Mouse (Mus musculus) cerebellum, adult 2 months (tissue): Measurements from ENCODE around the gene Klrd1. TPM values are rescaled to one million over a fixed set of nuclear protein-coding genes. Genes with fewer than 3 reads are reported as not detected.

Source experiments
- polyA plus RNA-seq: library from polyadenylated mRNA; depleted of rRNA; stranded (reverse); fragments of >200 nt; gene quantifications from 2 replicates; pipeline ENCODE4 v1.2.3, GENCODE M21; 2012; rRNA removed

Gene Klrd1
- polyA plus RNA-seq, 1 experiment, result not detected

Other genes with a start within 250 kb of the Klrd1 start
- gene Clec12a, start 249.1 kb upstream of the Klrd1 start, polyA plus RNA-seq, result 0.13 and 0.14 TPM in 2 replicates
- gene Clec12b, start 205.9 kb upstream of the Klrd1 start, polyA plus RNA-seq, result 0.17 and 0.33 TPM in 2 replicates
- gene Clec1b, start 194.5 kb upstream of the Klrd1 start, polyA plus RNA-seq, result 0.16 and 0.17 TPM in 2 replicates
- 0.06 TPM in 1 of 2 replicates, not detected in the other for gene Clec9a, start 182.9 kb upstream of the Klrd1 start, polyA plus RNA-seq
- gene Clec1a, start 139.8 kb upstream of the Klrd1 start, polyA plus RNA-seq, result 0.44 and 0.49 TPM in 2 replicates
- gene Olr1, start 84.6 kb upstream of the Klrd1 start, polyA plus RNA-seq, result not detected in 2 replicates
- gene Tmem52b, start 79.2 kb upstream of the Klrd1 start, polyA plus RNA-seq, result not detected in 2 replicates
- 380 and 434 TPM in 2 replicates for gene Gabarapl1, start 58.6 kb upstream of the Klrd1 start, polyA plus RNA-seq
- gene Klre1, start 13.9 kb upstream of the Klrd1 start, polyA plus RNA-seq, result 0.06 TPM in 1 of 2 replicates, not detected in the other
- gene Klrk1, start 32.1 kb downstream of the Klrd1 start, polyA plus RNA-seq, result 0.13 TPM in 1 of 2 replicates, not detected in the other
- gene Klrc3, start 51.6 kb downstream of the Klrd1 start, polyA plus RNA-seq, result not detected in 2 replicates
- not detected in 2 replicates for gene Klrc2, start 68.9 kb downstream of the Klrd1 start, polyA plus RNA-seq
- not detected in 2 replicates for gene Klrc1, start 87.2 kb downstream of the Klrd1 start, polyA plus RNA-seq
- gene Klri1, start 125.3 kb downstream of the Klrd1 start, polyA plus RNA-seq, result not detected in 2 replicates
- gene Klri2, start 148.7 kb downstream of the Klrd1 start, polyA plus RNA-seq, result not detected in 2 replicates
- gene Gm156, start 192.5 kb downstream of the Klrd1 start, polyA plus RNA-seq, result not detected in 2 replicates